Mouse (Mus musculus): Measurements from ENCODE around the gene Yod1.

Gene Yod1

GRCm38 (mm10) chr1:130717291-130717871, at the start of gene Yod1:
Gene Yod1, plus strand, starts transcription at chr1:130717327.
- peak; percentile 79 to 86 for DNase-seq (ENCODE audit: low spot score in 2 of 2)

- DNase-seq (ENCODE audit: low spot score in 2 of 2), result no peak
Observed at GRCm38 (mm10) chr1:130678551-130678950, 38.6 kb upstream of the Yod1 start.

DNA sequence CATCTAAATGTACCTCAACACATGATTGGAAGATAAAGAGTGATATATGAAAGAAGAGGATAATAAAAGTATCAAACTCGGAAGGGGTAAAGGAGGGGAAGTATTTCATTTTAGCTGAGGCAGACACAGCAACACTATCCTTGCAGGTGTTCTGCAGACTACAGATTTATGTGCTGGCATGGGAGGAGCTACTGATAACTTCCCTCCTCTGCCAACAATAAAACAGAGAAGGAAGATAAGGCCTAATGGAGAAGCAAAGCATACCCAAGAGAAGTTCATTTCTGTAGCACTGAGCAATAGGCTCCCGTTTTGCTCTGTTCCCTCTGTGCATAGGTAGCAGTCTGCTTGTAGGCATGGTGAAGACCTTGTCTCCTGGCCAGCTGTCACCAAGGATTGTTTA, 36.1 kb upstream of the Yod1 start:
- no peak for DNase-seq (ENCODE audit: low spot score in 2 of 2)

DNA sequence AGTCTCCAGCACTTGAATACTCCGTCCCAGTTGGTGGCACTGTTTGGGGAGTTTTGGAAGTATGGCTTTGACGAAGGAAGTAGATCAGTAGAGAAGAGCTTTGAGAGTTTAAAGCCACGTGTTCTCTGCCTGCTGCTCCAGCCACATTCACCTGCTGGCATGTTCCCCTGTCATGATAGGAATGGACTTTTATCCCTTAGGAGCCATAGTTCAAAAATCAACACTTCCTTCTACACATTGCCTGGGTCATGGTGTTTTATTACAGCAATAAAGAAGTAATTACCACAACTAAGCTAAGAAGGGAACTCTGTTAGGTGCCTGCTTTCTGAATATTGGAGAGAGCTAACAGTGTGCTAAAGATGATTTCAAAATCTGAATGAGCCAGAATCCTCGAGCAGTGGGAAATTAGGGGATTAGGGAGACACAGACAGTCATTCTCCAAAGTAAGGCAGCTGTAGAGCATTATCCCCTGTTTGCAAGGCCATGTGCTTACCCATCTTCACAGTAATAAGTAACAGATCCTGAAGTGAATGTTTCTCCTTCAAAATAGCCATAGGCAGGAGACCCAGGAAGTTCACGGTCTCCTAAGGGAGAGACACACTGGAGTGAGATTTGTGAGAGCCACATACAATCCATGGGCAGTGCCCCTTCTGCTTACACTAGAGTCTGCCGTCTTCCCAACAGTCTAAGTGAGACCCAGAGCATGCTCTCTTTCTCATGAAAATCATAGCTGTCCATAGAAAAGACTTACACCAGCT, 35.3 kb upstream of the Yod1 start:
- no peak for DNase-seq (ENCODE audit: low spot score in 2 of 2)

DNA sequence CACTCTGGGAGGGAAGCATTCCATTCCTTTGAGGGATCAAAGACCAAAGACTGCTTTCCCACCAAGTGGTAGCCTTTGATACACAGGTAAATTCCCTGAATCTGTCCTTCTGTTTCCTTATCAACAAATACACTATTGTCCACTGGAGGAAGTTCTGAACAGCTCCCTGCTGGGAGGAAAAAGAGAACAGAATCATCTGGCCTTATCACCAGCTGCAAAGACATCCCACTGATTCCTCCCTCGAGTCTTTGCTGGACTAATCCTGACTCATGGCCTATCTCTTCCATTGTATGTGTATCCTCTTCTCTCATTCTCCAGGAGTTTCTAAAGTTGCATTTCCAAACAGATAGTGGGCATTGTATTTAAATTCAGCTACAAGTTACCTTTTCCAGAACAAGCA, 33.2 kb upstream of the Yod1 start:
- no peak for DNase-seq (ENCODE audit: low spot score in 2 of 2)

DNA sequence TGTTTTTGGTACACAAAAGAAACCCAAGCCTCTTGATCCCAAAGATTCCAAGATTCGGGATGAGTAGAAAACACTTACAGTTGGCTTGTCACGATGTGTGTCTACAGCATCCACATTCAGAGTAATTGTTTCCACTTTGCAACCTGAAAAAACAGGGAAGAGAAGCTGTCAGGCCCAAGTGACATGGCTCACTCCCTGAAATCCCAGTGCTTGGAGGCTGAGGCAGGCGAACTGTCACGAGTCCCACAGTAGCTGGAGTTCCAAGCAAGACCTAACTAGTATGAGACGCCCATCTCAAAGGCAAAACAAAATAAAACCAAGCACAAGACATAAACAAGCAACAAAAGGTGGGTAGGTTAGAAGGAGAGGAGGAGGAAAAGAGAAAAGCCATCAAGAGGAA, 18.5 kb upstream of the Yod1 start:
- DNase-seq (ENCODE audit: low spot score in 2 of 2), result no peak

DNA sequence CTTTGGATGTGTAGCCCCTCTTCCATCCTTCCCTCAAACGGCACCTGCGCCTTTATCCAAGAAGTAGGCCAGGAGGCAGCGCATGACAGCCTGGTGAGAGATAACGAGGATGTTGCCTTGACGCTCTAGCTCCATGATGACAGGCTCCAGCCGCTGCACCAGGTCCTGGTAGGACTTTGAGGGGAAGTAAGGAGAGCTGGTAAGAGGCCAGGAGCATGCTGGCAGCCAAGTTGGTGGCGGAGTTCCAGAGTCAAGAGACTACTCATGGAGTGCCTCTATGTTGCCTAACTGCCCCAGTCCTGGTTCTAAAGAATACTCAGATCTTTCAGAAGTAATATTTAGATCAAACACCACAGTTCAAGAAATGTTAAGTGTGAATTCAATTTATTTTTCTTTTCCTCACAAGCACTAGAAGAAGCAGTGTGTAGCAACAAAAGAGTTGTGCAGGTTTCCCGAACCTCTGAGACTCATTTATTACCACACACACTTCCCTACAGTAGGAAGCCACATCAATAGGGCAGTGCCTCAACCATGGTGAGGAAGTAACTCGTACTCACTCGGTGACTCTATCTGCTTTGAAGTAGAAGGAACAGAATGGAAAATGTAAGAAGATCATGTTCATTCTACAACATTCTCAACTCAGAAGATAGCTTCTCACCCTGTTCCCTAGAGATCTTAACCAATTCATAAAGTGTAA, 17.0 kb upstream of the Yod1 start:
- no peak for DNase-seq (ENCODE audit: low spot score in 2 of 2)

DNA sequence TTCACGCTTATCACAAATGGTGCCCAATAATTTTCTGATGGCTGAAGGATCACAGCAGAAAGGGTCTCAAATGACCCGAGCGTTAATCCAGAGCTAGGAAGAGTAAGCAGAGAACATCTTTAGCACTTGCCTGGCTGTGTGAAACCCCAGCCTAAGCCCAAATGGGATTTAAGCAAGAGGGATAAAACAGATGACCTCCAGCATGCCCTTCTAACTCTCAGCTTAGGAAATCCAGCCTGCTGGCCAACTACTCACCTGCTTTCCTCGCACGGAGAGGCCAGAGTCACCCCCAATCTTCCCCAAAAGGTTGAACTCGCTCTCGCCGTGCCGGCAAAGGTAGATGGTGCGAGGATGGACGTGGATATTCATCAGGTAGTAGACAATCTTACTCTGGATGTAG, 15.2 kb upstream of the Yod1 start:
- no peak for DNase-seq (ENCODE audit: low spot score in 2 of 2)

GRCm38 (mm10) chr1:130703613-130704012, 13.5 kb upstream of the Yod1 start:
- peak in 1 of 2 experiments; percentile 54 for DNase-seq (ENCODE audit: low spot score in 2 of 2)

DNA sequence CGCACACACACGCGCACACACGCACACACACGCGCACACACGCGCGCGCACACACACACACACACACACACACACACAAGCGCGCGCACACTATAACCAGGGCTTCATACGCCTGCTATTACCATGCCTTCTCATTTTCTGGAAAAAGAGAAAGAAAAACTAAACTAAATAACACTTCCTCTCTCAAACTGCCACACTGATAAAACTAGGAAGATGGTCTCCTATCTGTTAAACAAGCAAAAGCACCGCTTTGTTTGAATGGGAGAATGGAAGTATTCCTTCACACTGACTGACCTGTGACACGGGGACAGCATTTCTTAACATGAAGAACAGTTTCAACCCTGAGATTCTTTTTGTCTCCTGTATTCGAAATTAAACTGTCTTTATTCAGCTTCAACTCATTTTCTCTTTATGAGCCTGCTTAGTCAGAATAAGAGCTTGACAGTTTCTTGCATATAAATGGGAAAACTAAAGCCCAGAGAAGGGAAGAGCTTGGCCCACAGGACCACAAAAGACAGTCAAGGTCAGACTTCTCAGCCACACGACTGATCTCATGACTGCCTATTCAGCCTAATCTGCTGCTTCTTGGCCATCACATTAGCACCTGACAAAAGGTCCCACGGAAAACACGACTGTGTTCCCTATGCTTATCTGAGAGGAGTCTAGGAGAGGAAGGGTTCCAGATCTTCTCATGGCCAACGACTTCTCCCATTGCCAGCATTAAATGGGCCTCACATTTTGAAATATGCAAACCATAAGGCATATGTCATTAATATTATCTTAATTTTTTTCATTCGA, 6.6 kb upstream of the Yod1 start:
- DNase-seq (ENCODE audit: low spot score in 2 of 2), result no peak

DNA sequence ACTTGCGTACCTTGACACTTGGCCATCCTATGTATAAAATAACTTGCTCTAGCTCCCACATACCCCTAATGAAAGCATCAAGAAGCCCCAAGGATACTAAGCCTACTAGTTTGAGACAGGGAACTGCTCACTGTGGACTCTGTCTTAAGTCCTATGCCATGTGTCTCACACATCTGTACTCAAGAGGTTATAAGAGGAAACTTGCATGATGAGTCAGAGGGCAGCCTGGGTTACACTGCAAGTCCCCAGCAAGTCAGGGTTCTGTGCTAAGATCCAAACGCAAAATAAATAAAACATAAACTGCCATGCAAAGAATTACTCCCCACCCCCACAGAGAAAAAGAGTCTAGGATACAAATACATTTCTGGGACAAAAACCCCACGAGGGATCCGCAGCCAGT, 3.1 kb upstream of the Yod1 start:
- no peak for DNase-seq (ENCODE audit: low spot score in 2 of 2)

DNA sequence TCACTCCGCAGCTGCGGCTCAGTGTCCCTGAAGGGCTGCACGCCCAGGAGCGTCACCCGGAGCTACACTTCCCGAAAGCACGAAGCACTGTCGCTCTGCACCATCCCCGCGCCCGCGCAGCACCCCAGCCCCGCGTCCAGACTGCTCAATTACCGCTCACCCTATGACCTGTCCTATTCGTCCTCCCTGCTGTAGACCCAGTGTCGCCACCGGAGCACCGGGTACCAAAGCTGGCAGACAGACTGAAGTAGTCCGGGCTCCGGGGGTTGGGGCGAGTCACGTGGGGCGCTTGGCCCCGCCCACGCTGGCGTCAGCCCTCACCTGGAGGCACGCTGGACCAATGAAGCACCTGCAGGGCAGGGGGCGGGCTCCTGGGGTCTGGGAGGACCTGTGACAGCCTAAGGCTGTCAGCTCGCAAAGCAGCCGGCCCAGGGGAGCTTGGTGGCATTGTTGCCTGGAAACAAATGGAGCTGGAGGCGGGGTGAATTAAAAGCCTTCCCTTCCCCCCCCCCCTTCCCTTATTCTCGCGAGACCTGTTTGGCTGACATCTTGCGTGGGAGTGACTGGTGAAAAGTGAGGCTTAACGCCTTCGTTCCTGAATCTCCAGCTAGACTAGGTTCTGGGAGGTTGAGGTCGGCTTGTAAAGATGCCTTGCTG, 1.4 kb upstream of the Yod1 start, which contains the start of gene Gm29427:
Gm29427 (minus strand) TSS at position 239 of the 657 bp plus-strand sequence.
- peak; percentile 93 to 98 for DNase-seq (ENCODE audit: low spot score in 2 of 2)

DNA sequence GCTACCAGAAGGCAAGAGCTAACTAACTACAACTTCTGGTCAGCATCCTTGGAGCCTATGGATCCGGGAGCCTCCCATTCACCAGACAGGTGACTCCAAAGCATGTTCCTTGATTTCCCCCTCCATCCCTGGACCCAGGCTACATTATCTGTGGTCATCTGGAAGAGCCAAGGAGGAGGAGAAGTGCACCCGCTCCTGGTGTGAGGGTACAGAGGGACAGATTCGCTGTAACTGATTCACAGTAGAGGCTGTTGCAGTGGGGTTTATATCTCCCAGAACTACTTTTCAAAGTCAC, 962 bp upstream of the Yod1 start:
- DNase-seq (ENCODE audit: low spot score in 2 of 2), result no peak

- peak in 1 of 2 experiments; percentile 59 for DNase-seq (ENCODE audit: low spot score in 2 of 2)
Observed at GRCm38 (mm10) chr1:130716513-130717290, 425 bp upstream of the Yod1 start.

DNA sequence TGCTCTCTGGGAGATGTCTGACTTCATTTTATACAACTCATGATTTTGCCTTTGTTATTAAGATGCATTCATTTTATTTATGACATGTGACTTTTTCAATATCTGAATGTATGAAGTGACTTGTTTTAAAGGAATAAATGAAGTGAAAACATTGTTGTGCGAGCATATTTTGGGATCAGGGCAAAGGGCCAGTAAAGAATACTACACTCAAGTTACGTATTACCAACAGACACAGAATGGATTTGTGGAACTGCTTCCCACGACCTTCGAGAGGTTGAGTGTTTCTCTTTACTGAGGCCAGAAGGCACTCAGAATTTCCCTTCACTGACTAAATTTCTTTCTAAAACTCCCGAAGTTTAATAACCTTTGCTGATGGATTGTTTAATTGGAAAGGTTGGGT, 7.1 kb downstream of the Yod1 start:
- no peak for DNase-seq (ENCODE audit: low spot score in 2 of 2)

DNA sequence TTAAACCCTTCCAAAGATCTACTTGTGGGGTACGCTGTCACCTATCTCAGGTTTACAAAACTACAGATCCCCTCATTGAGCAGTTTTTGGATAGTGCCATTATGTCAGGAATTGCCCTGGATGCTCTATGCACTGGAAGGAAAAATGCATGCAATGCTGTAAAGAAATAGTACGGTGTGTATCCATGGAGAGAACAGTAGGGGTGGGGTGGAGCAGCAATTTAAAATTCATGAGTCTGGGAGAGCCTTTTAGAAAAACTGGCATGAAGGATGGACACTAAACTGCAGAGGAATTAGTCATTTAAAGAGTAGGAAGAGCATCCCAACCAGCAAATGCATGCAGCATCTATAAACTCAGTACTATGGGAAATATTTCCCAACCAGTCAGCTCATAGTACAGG, 9.3 kb downstream of the Yod1 start:
- DNase-seq (ENCODE audit: low spot score in 2 of 2), result no peak

DNA sequence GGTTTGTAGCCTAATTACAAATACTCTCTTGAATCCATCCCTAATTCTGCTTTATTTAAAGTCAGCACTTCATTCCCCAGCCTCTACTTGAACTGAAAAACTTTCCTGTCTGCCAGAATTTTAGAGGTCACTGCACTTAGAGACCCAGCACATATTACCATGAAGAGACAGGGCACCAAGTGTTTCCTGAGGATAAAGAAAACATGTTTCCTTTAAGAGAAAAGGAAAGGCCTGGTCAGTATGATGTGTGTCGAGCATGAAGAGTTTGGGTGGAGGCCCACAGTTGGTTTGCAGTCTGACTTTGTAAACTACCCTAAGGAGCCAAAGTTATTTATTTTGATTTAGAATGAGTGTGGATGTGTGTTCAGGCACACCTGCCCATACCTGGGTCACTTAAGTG, 10.9 kb downstream of the Yod1 start:
- DNase-seq (ENCODE audit: low spot score in 2 of 2), result no peak

- no peak for DNase-seq (ENCODE audit: low spot score in 2 of 2)
Observed at GRCm38 (mm10) chr1:130728708-130729107, 11.6 kb downstream of the Yod1 start.

- DNase-seq (ENCODE audit: low spot score in 2 of 2), result no peak
Observed at GRCm38 (mm10) chr1:130729153-130729552, 12.0 kb downstream of the Yod1 start, which contains the start of gene Pfkfb2. Gene Pfkfb2, minus strand, starts transcription at chr1:130729253.

DNA sequence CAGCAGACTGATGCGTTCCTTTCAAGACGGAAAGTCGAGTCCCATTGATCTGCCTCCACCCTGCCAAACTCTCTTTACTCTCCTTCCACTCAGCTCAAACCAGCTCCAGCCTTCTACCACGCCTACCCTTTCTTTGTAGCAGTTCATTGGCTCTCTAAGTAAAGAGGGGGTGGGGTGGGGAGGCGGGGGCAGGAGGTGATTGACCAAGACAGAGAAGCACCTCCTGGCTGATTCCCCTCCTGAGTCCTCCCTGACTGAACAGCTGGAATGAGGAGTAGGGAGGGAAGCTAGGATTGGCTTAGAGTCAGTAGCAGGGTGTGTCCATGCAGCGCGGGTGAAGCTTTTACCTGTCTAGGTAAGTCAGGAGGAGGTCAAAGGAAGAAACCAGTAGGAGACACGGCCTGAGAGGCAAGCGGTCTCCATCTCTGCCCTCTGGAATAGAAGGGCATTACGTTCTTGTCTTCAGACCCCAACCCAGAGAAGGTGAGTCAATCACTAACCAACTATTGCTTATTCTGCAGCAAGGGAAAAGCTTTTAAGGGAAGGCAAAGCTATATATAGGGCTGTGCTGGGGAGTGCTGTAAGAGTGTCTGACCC, 14.7 kb downstream of the Yod1 start, which contains the start of gene AA986860:
AA986860 (plus strand) TSS at position 236 of the 597 bp plus-strand sequence.
- DNase-seq (ENCODE audit: low spot score in 2 of 2), result peak in 1 of 2 experiments; percentile 37

Measured in urinary bladder, adult 18-20 months (tissue).